Mouse (Mus musculus) gastrocnemius, adult 8-10 months (tissue): Measurements from ENCODE around the gene Foxf1. TPM values are rescaled to one million over a fixed set of nuclear protein-coding genes. Genes with fewer than 3 reads are reported as not detected.

Experiments used
- DNase-seq, 2 experiments: peaks; one replicate each; pipeline ENCODE4 v3.0.0; 2022; ENCODE audit warnings: low spot score in 2 of 2
- total RNA-seq, 4 experiments: library from RNA; stranded (reverse); gene quantifications; 2 replicates each; pipeline ENCODE4 v1.2.4; 2022

Foxf1 gene
- under 1 TPM in 1 of 4 experiments, not detected in 3; 0.10 TPM for total RNA-seq

GRCm38 (mm10) chr8:121084210-121084951 lies at the start of gene Foxf1:
Foxf1 (plus strand) TSS chr8:121084386.
- DNase-seq: no peak

- DNase-seq: no peak
Measured at GRCm38 (mm10) chr8:121035611-121036010, 48.6 kb upstream of the Foxf1 start.

- no peak for DNase-seq
Measured at GRCm38 (mm10) chr8:121043719-121044440, 40.3 kb upstream of the Foxf1 start.

- DNase-seq: no peak
Measured at GRCm38 (mm10) chr8:121047441-121047840, 36.7 kb upstream of the Foxf1 start.

GRCm38 (mm10) chr8:121058081-121058480 lies 26.1 kb upstream of the Foxf1 start:
- no peak for DNase-seq

GRCm38 (mm10) chr8:121059098-121059497 lies 25.1 kb upstream of the Foxf1 start:
- DNase-seq: no peak

- DNase-seq: no peak
Measured at GRCm38 (mm10) chr8:121062521-121062920, 21.7 kb upstream of the Foxf1 start.

- no peak for DNase-seq
Measured at GRCm38 (mm10) chr8:121063649-121064048, 20.5 kb upstream of the Foxf1 start.

GRCm38 (mm10) chr8:121071454-121071853 lies 12.7 kb upstream of the Foxf1 start:
- no peak for DNase-seq

- DNase-seq: no peak
Measured at GRCm38 (mm10) chr8:121072406-121073130, 11.6 kb upstream of the Foxf1 start.

GRCm38 (mm10) chr8:121073174-121074107 lies 10.7 kb upstream of the Foxf1 start:
- DNase-seq: no peak

- DNase-seq: no peak
Measured at GRCm38 (mm10) chr8:121074108-121074847, 9.9 kb upstream of the Foxf1 start.

GRCm38 (mm10) chr8:121074848-121075145 lies 9.4 kb upstream of the Foxf1 start:
- DNase-seq: no peak

GRCm38 (mm10) chr8:121075936-121076335 lies 8.2 kb upstream of the Foxf1 start:
- no peak for DNase-seq

GRCm38 (mm10) chr8:121076555-121076954 lies 7.6 kb upstream of the Foxf1 start:
- DNase-seq: no peak

GRCm38 (mm10) chr8:121078721-121079120 lies 5.5 kb upstream of the Foxf1 start:
- DNase-seq: no peak

GRCm38 (mm10) chr8:121079201-121079600 lies 5.0 kb upstream of the Foxf1 start:
- DNase-seq: no peak

GRCm38 (mm10) chr8:121079944-121080343 lies 4.2 kb upstream of the Foxf1 start:
- no peak for DNase-seq

- DNase-seq: no peak
Measured at GRCm38 (mm10) chr8:121080361-121081090, 3.7 kb upstream of the Foxf1 start.

GRCm38 (mm10) chr8:121081398-121081797 lies 2.8 kb upstream of the Foxf1 start:
- DNase-seq: no peak
